Mouse (Mus musculus): ENCODE measurements at regions not wholly inside any gene's neighbourhood (a gene's known extent, or its start where the extent isn't known, plus 50 kb on each side); places are given as distances from the start of the nearest gene placed in this dataset.

DNA sequence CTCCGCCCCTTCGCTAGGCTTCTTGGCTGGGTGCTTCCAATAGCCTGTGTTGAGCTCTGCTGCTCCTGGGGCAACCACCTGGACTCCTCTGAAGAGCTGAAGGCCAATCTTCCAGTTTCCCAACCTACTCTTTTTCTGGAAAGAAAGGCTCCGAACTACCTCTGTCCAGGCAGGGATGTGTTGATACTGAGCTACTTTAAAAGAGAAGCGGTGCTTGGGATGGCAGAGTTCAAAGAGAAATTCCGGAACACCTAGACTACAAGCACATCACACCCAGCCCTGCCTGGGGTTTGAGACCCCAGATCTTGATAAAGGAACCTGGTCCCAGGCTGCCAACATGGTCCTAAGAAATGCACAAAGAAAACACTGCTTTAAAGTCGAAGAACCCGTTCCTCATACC is 315.7 kb downstream of the Parp8 start:
- no peaks in the 10 kb centered on the region for H3K4me1 ChIP-seq (ENCODE audit: control insufficient read depth, low read depth, low read length)
- no peaks in the 10 kb centered on the region for H3K9me3 ChIP-seq (replicated peaks; ENCODE audit: control insufficient read depth, low read length)
- H3K27ac ChIP-seq (ENCODE audit: low read length), result no peak overlapping the region
- 26% methylated on average over 7 of the region's 7 CpGs for WGBS (ENCODE audit: insufficient replicate concordance)
- no peak for ATAC-seq (ENCODE audit: low read depth)
- no peak overlapping the region for H3K4me3 ChIP-seq (ENCODE audit: low read depth, low read length)
- no peaks in the 10 kb centered on the region for H3K36me3 ChIP-seq (ENCODE audit: control insufficient read depth, insufficient read depth)
- H3K27me3 ChIP-seq (ENCODE audit: control insufficient read depth, insufficient read depth, low read depth, low read length), result peaks cover 65% of the 10 kb centered on the region
- no peak overlapping the region for H3K9ac ChIP-seq (ENCODE audit: low read depth, low read length)
- H3K4me2 ChIP-seq (ENCODE audit: low read depth, low read length), result no peak overlapping the region

DNA sequence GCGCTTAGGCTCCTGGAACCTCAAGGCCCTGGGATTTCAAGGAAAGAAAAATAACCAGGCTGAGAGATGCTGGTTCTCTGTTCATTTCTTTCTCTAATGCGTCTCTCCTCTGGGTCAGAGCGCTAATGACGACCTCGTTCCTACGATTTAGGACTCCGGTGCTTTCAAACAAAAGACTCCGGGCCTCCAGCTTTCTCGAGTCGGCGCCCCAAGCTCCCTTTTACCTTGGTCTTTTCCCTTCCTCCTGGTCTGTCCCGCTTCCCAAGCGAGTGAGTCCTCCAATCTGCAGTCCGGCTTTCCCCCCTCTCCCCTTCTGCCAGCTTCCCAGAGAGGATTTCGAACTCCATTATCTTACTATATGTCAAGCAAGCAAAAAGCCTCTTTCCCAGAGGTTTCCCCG is 316.5 kb downstream of the Parp8 start:
- Histone ChIP-seq H3K36me3 (ENCODE audit: control insufficient read depth, insufficient read depth) (no peaks in the 10 kb centered on the region), H3K9me3 (replicated peaks; ENCODE audit: control insufficient read depth, low read length) (no peaks in the 10 kb centered on the region), H3K4me1 (ENCODE audit: control insufficient read depth, low read depth, low read length) (no peaks in the 10 kb centered on the region), H3K27ac (ENCODE audit: low read length) (no peak overlapping the region), H3K4me2 (ENCODE audit: low read depth, low read length) (no peak overlapping the region), H3K4me3 (ENCODE audit: low read depth, low read length) (no peak overlapping the region), H3K9ac (ENCODE audit: low read depth, low read length) (no peak overlapping the region), H3K27me3 (ENCODE audit: control insufficient read depth, insufficient read depth, low read depth, low read length) (peaks cover 66% of the 10 kb centered on the region)
- 3% methylated on average over 16 of the region's 16 CpGs for WGBS (ENCODE audit: insufficient replicate concordance)
- ATAC-seq (ENCODE audit: low read depth), result no peak

DNA sequence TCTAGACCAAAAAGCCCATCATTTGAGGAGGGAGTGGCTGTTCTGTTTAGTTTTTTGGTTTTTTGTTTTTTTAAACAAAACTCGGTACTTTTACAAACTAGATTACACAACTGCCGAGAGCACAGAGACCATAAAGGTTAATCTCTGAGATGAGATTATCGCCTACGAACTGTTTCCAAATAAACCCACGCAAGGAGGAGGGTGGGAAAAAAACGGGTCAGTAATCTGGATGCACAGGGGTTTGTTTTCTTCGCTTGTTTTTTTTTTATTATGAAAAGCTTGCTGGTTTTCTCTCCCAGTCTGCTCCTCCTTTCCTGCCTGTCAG is 316.9 kb downstream of the Parp8 start:
- no peaks in the 10 kb centered on the region for H3K4me1 ChIP-seq (ENCODE audit: control insufficient read depth, low read depth, low read length)
- H3K36me3 ChIP-seq (ENCODE audit: control insufficient read depth, insufficient read depth), result no peaks in the 10 kb centered on the region
- no peak overlapping the region for H3K27ac ChIP-seq (ENCODE audit: low read length)
- H3K4me2 ChIP-seq (ENCODE audit: low read depth, low read length), result no peak overlapping the region
- H3K9ac ChIP-seq (ENCODE audit: low read depth, low read length), result no peak overlapping the region
- H3K27me3 ChIP-seq (ENCODE audit: control insufficient read depth, insufficient read depth, low read depth, low read length), result peaks cover 66% of the 10 kb centered on the region
- H3K9me3 ChIP-seq (replicated peaks; ENCODE audit: control insufficient read depth, low read length), result no peaks in the 10 kb centered on the region
- ATAC-seq (ENCODE audit: low read depth), result no peak
- WGBS (ENCODE audit: insufficient replicate concordance), result 2% methylated on average over 7 of the region's 7 CpGs
- no peak overlapping the region for H3K4me3 ChIP-seq (ENCODE audit: low read depth, low read length)

- Histone ChIP-seq H3K4me1 (ENCODE audit: control insufficient read depth, low read depth, low read length) (no peaks in the 10 kb centered on the region), H3K36me3 (ENCODE audit: control insufficient read depth, insufficient read depth) (no peaks in the 10 kb centered on the region), H3K27ac (ENCODE audit: low read length) (no peak overlapping the region), H3K27me3 (ENCODE audit: control insufficient read depth, insufficient read depth, low read depth, low read length) (peaks cover 66% of the 10 kb centered on the region), H3K9me3 (replicated peaks; ENCODE audit: control insufficient read depth, low read length) (no peaks in the 10 kb centered on the region), H3K9ac (ENCODE audit: low read depth, low read length) (no peak overlapping the region), H3K4me2 (ENCODE audit: low read depth, low read length) (no peak overlapping the region), H3K4me3 (ENCODE audit: low read depth, low read length) (no peak overlapping the region)
- ATAC-seq (ENCODE audit: low read depth), result no peak
- WGBS (ENCODE audit: insufficient replicate concordance), result 3% methylated on average over 20 of the region's 20 CpGs
Measured at GRCm38 (mm10) chr13:116707621-116708455, 317.5 kb downstream of the Parp8 start.

- no peak overlapping the region for H3K9ac ChIP-seq (ENCODE audit: low read depth, low read length)
- no peak overlapping the region for H3K4me2 ChIP-seq (ENCODE audit: low read depth, low read length)
- H3K27ac ChIP-seq (ENCODE audit: low read length), result no peak overlapping the region
- H3K36me3 ChIP-seq (ENCODE audit: control insufficient read depth, insufficient read depth), result no peaks in the 10 kb centered on the region
- H3K4me3 ChIP-seq (ENCODE audit: low read depth, low read length), result no peak overlapping the region
- WGBS (ENCODE audit: insufficient replicate concordance), result 4% methylated on average over 18 of the region's 18 CpGs
- H3K9me3 ChIP-seq (replicated peaks; ENCODE audit: control insufficient read depth, low read length), result no peaks in the 10 kb centered on the region
- no peaks in the 10 kb centered on the region for H3K4me1 ChIP-seq (ENCODE audit: control insufficient read depth, low read depth, low read length)
- ATAC-seq (ENCODE audit: low read depth), result no peak
- H3K27me3 ChIP-seq (ENCODE audit: control insufficient read depth, insufficient read depth, low read depth, low read length), result peaks cover 62% of the 10 kb centered on the region
Measured at GRCm38 (mm10) chr13:116706401-116707330, 318.7 kb downstream of the Parp8 start.

- H3K9ac ChIP-seq (ENCODE audit: low read depth, low read length), result no peak overlapping the region
- no peaks in the 10 kb centered on the region for H3K9me3 ChIP-seq (replicated peaks; ENCODE audit: control insufficient read depth, low read length)
- 2% methylated on average over 39 of the region's 39 CpGs for WGBS (ENCODE audit: insufficient replicate concordance)
- no peak overlapping the region for H3K27ac ChIP-seq (ENCODE audit: low read length)
- H3K36me3 ChIP-seq (ENCODE audit: control insufficient read depth, insufficient read depth), result no peaks in the 10 kb centered on the region
- H3K4me1 ChIP-seq (ENCODE audit: control insufficient read depth, low read depth, low read length), result no peaks in the 10 kb centered on the region
- no peak for ATAC-seq (ENCODE audit: low read depth)
- H3K4me2 ChIP-seq (ENCODE audit: low read depth, low read length), result peak overlapping the region; percentile 9; the same call in 1 of the 2 replicates
- no peak overlapping the region for H3K4me3 ChIP-seq (ENCODE audit: low read depth, low read length)
- peaks cover 54% of the 10 kb centered on the region for H3K27me3 ChIP-seq (ENCODE audit: control insufficient read depth, insufficient read depth, low read depth, low read length)
Measured at GRCm38 (mm10) chr13:116705611-116706386, 319.5 kb downstream of the Parp8 start.

- Histone ChIP-seq H3K9ac (ENCODE audit: low read depth, low read length) (no peak overlapping the region), H3K4me1 (ENCODE audit: control insufficient read depth, low read depth, low read length) (no peaks in the 10 kb centered on the region), H3K27ac (ENCODE audit: low read length) (no peak overlapping the region), H3K9me3 (replicated peaks; ENCODE audit: control insufficient read depth, low read length) (no peaks in the 10 kb centered on the region), H3K27me3 (ENCODE audit: control insufficient read depth, insufficient read depth, low read depth, low read length) (no peaks in the 10 kb centered on the region), H3K36me3 (ENCODE audit: control insufficient read depth, insufficient read depth) (no peaks in the 10 kb centered on the region), H3K4me2 (ENCODE audit: low read depth, low read length) (no peak overlapping the region), H3K4me3 (ENCODE audit: low read depth, low read length) (no peak overlapping the region)
- no peak for ATAC-seq (ENCODE audit: low read depth)
Measured at GRCm38 (mm10) chr13:116688714-116689113, 336.6 kb downstream of the Parp8 start.

Data from liver, embryonic 16.5 days (tissue).